Mouse (Mus musculus) liver, embryonic 14.5 days (tissue): Measurements from ENCODE around the gene Coro2a. TPM values are rescaled to one million over a fixed set of nuclear protein-coding genes. Genes with fewer than 3 reads are reported as not detected.
"Not testable (repeated sequence)": the region's sequence is repeated elsewhere in the genome, so short reads cannot be mapped to it uniquely, and the experiment has no call there.

Source experiments
- ATAC-seq: fragments of 200-750 bp; cut with Nextera tagmentation; 2 replicates; pipeline ENCODE4 v1.8.0; 2017; ENCODE audit warnings: moderate number of reproducible peaks, mild to moderate bottlenecking, moderate library complexity; ENCODE audit not compliant: insufficient read depth
- DNase-seq, 3 experiments: peaks; one replicate each; pipeline ENCODE4 v3.0.0-alpha.2; 2012 to 2013; ENCODE audit warnings: low read depth in 3 of 3, low spot score in 3 of 3
- H3K27ac ChIP-seq: fragments of 300-500 bp; sonication (generic); 2 replicates; pipeline ENCODE4 v1.5.1; 2014; ENCODE audit warnings: moderate library complexity, mild to moderate bottlenecking, control low read depth, inconsistent platforms
- H3K27me3 ChIP-seq: fragments of 300-500 bp; sonication (generic); 2 replicates; pipeline ENCODE4 v1.6.1; 2014; ENCODE audit warnings: mild to moderate bottlenecking, low read length, moderate library complexity; ENCODE audit not compliant: control insufficient read depth, insufficient read depth
- H3K36me3 ChIP-seq: fragments of 300-500 bp; sonication (generic); replicated peaks from 2 replicates; pipeline ENCODE4 v1.6.1; 2014; ENCODE audit warnings: low read depth; ENCODE audit not compliant: control insufficient read depth, insufficient read depth
- H3K4me1 ChIP-seq, 2 experiments: fragments of 200-500 bp in 1 of 2; fragments of 300-500 bp in 1 of 2; sonication (generic) in 1 of 2; replicated peaks; 2 replicates each; pipeline ENCODE4 v1.6.1; 2012 to 2014; ENCODE audit warnings: antibody characterized with exemption in 1 of 2, inconsistent platforms in 1 of 2, low read length in 1 of 2; ENCODE audit not compliant: control insufficient read depth in 2 of 2, insufficient read depth in 2 of 2
- H3K4me2 ChIP-seq: fragments of 300-500 bp; sonication (generic); 2 replicates; pipeline ENCODE4 v1.6.1; 2014; ENCODE audit warnings: low read depth, mild to moderate bottlenecking, control low read depth, moderate library complexity
- H3K4me3 ChIP-seq, 2 experiments: fragments of 200-500 bp in 1 of 2; fragments of 300-500 bp in 1 of 2; sonication (generic) in 1 of 2; 2 replicates each; pipeline ENCODE4 v1.5.1; 2012 to 2014; ENCODE audit warnings: low read depth in 2 of 2, low read length in 2 of 2, mild to moderate bottlenecking in 2 of 2, control low read depth in 1 of 2, inconsistent platforms in 1 of 2, moderate library complexity in 1 of 2; ENCODE audit not compliant: insufficient read depth in 1 of 2
- H3K9ac ChIP-seq: fragments of 300-500 bp; sonication (generic); replicated peaks from 2 replicates; pipeline ENCODE4 v1.6.1; 2014; ENCODE audit warnings: mild to moderate bottlenecking, control low read depth, moderate library complexity
- H3K9me3 ChIP-seq: fragments of 300-500 bp; sonication (generic); 2 replicates; pipeline ENCODE4 v1.6.1; 2016; ENCODE audit warnings: low read length, mixed read lengths; ENCODE audit not compliant: control insufficient read depth
- CTCF ChIP-seq: IDR thresholded peaks from 2 replicates; pipeline ENCODE4 v1.5.1; 2016; ENCODE audit warnings: antibody characterized with exemption, low read depth, control low read depth
- EP300 ChIP-seq: IDR thresholded peaks from 2 replicates; pipeline ENCODE4 v1.6.1; 2016; ENCODE audit warnings: antibody characterized with exemption, low read depth
- WGBS: fragments of 180-500 bp; shearing (Covaris S2); extraction: QIAGEN DNeasy Blood & Tissue Kit; methylation state at CpG from one replicate; pipeline ENCODE4 v1.1.7; 2014; ENCODE audit not compliant: insufficient replicate concordance; 5-methylcytosine and 5-hydroxymethylcytosine counted together
- polyA plus RNA-seq, 2 experiments: library from polyadenylated mRNA; depleted of rRNA in 1 of 2; stranded (reverse) in 1 of 2; unstranded in 1 of 2; fragments of >200 nt; fragmentation: Nextera tagmentation in 1 of 2; extraction: Ambion mirVana in 1 of 2; gene quantifications; 2 replicates each; pipeline versions ENCODE4 v1.2.1 to v1.2.3; 2012 to 2014

Gene Coro2a
- polyA plus RNA-seq, 2 experiments, result 2.6 to 2.7 TPM

GRCm38 (mm10) chr4:46605451-46605850 lies 3.4 kb upstream of the Coro2a start:
- Histone ChIP-seq H3K4me2 (no peak overlapping the region), H3K36me3 (no peaks in the 10 kb centered on the region), H3K4me3 (no peak overlapping the region), H3K9me3 (no peaks in the 10 kb centered on the region), H3K27ac (no peak overlapping the region), H3K27me3 (peaks cover 16% of the 10 kb centered on the region), H3K4me1 (no peaks in the 10 kb centered on the region; a peak in 1 of 4 replicates), H3K9ac (no peak overlapping the region)
- TF ChIP-seq CTCF, result no peak
- no peak for TF ChIP-seq EP300
- ATAC-seq (no peak), DNase-seq (no peak)
- WGBS, result 68% methylated on average over 11 of the region's 11 CpGs

- peaks cover 23% of the 10 kb centered on the region for H3K27me3 ChIP-seq
- H3K36me3 ChIP-seq, result no peaks in the 10 kb centered on the region
- no peak overlapping the region for H3K9ac ChIP-seq
- no peaks in the 10 kb centered on the region for H3K9me3 ChIP-seq
- no peak for DNase-seq
- peaks cover 0 to 4% of the 10 kb centered on the region in 2 experiments; a peak in 2 of 4 replicates for H3K4me1 ChIP-seq
- no peak overlapping the region for H3K27ac ChIP-seq
- peak overlapping the region; percentile 69 for H3K4me2 ChIP-seq
- TF ChIP-seq CTCF (no peak), EP300 (no peak)
- 44% methylated on average over 7 of the region's 7 CpGs for WGBS
- no peak overlapping the region for H3K4me3 ChIP-seq
- ATAC-seq, result no peak
Observed at GRCm38 (mm10) chr4:46602704-46603103, 702 bp upstream of the Coro2a start.

DNA sequence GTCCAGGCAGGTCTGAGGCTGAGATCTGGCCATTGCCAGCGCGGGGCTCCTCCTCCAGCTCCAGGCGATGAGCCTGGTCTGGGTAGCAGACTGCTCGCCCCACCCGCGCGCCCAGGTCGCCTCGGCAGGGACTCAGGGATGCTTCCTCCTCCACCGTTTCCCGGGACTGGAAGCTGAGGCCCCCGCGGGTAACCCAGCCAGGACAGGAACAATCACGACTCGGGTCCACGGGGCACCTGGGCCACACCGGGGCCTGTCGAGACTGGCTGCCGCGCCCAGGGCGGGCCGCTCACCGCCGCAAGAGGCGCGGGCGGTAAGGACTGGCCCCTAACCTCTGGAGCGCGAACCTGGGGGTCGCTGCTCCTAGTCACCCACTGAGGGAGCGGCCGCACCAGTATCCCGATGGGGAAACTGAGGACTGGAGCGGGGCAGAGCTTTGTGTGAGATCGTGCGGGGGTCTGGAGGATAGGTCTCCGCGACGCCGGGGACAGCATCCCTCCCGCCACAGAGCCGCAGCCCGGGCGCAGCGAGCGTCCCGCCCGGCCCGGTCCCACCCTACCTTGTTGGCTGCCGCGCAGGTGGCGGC lies 651 bp downstream of the Coro2a start:
- WGBS, result under 1% methylated on average over 51 of the region's 52 CpGs
- Histone ChIP-seq H3K9ac (peak overlapping the region; percentile 29), H3K4me1 (peaks cover 0 to 4% of the 10 kb centered on the region in 2 experiments; a peak in 2 of 4 replicates), H3K27me3 (peaks cover 26% of the 10 kb centered on the region), H3K27ac (no peak overlapping the region), H3K9me3 (no peaks in the 10 kb centered on the region), H3K36me3 (no peaks in the 10 kb centered on the region), H3K4me2 (peak overlapping the region; percentile 69), H3K4me3 (peak overlapping the region; percentile 25 to 50)
- ATAC-seq, result 0 out of 2 replicates have a peak, but pooled peaks have one; percentile 4
- DNase-seq, result no peak
- TF ChIP-seq CTCF (no peak), EP300 (no peak)

DNA sequence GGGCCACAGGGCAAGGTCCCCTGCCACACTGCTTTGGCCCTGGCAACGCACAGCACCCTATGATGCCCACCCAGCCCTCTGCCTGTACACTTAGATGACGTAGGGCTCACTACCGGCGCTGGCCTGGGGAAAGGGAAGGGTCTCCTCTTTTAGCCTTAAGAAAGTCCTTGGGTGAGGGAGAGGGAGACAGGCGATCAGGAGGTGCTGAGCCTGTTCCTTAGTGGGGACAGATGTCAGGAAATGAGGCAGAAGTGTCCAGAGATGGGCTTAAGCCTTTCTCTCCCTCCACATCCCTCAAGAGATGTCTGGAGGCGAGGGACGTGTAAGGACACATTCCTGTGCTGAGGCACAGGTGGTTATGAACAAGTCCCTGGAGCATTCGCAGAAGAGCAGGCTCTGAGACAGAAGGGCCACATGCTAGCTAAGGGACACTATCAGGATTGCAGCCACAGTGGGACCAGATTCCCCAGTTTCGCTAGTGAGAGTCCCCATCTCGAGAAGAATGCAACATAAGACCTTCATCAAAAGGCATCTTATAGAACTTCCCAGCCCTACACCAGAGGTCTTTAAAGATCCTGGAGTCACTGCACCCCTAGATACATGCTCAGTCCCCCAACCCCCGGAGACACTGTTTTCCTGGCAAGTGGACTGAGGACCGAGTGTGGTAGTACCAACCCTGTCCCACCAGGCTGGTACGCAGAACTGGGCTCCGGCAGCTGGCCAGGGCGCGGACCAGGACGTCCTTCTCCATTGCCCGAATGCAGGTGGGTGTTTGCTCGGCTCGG lies 1.3 kb downstream of the Coro2a start:
- no peak overlapping the region for H3K9ac ChIP-seq
- no peak for ATAC-seq

GRCm38 (mm10) chr4:46599609-46600008 lies 2.4 kb downstream of the Coro2a start:
- H3K4me1 ChIP-seq, ATAC-seq, H3K9ac ChIP-seq, H3K4me3 ChIP-seq, DNase-seq, H3K27ac ChIP-seq, H3K9me3 ChIP-seq, H3K36me3 ChIP-seq, H3K4me2 ChIP-seq: not testable (repeated sequence)
- H3K27me3 ChIP-seq, result peaks cover 26% of the 10 kb centered on the region
- 63% methylated on average over 11 of the region's 12 CpGs for WGBS

More for the DNA sequence above, 1.3 kb downstream of the Coro2a start:
- TF ChIP-seq EP300, result no peak
- no peak for TF ChIP-seq CTCF
- Histone ChIP-seq H3K27me3 (peaks cover 26% of the 10 kb centered on the region), H3K36me3 (no peaks in the 10 kb centered on the region), H3K9me3 (no peaks in the 10 kb centered on the region), H3K27ac (no peak overlapping the region), H3K4me2 (peak overlapping the region; percentile 69; the same call in 1 of the 2 replicates), H3K4me3 (peak overlapping the region; percentile 20 to 50), H3K4me1 (peaks cover 0 to 4% of the 10 kb centered on the region in 2 experiments; a peak in 2 of 4 replicates)
- WGBS, result 23% methylated on average over 20 of the region's 20 CpGs
- no peak for DNase-seq
